Mouse (Mus musculus) stomach, postnatal 0 days (tissue): ENCODE measurements around the gene Gatad2b.

ENCODE experiments used
- CTCF ChIP-seq: IDR thresholded peaks from 2 replicates; pipeline ENCODE4 v1.5.1; 2016; ENCODE audit warnings: antibody characterized with exemption, low read depth, mild to moderate bottlenecking, moderate library complexity
- EP300 ChIP-seq: optimal IDR thresholded peaks from 2 replicates; pipeline ENCODE3; 2016; ENCODE audit warnings: antibody characterized with exemption

DNA sequence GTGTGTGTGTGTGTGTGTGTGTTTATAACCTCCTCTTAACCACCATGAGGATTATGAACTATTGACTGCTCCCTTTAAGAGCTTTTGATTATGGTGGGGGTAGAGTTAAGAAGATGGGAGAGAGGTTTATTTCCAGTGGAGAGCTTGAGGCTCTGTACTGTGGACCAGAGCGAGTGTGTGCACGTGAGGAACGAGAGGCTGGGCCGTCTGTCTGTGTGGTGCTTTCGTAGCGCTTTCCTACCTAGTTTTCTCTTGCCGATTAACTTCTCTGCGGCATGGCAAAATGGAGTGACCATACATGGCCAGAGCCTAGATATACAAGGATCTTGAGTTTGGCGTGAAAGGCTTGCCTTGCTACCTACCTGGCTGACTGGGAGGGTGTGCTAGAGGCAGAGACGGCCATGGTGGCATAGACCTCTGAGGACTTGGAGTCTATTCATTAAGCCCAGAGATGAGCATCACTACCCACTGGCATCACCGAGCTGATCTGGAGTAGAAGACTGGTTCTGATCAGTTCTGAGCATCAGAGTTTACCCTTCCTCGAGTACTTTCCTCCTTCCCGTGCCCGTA, 37.1 kb upstream of the Gatad2b start:
- TF ChIP-seq CTCF (no peak), EP300 (no peak)
